Mouse (Mus musculus): ENCODE data around the gene Itpk1.

Gene Itpk1

DNA sequence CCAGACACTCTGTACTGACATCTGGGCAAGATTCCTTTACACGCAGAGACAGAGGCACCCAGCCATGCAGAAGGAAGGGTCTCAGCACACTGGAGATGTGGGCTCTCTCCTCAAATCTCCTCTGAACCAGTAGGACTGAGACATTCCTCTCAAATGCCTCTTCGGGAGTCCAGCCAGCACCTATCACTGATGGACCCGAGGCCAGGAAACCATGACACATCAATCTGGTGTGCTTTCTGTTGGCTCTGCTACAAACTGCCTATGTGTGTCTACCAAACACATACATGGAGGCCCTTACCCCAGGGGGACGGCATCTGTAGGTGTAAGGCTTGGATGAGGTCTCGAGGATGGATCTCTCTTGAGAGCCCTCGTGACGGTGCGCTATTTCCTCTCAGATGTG lies 117.6 kb downstream of the Itpk1 start:
- no peak for DNase-seq

DNA sequence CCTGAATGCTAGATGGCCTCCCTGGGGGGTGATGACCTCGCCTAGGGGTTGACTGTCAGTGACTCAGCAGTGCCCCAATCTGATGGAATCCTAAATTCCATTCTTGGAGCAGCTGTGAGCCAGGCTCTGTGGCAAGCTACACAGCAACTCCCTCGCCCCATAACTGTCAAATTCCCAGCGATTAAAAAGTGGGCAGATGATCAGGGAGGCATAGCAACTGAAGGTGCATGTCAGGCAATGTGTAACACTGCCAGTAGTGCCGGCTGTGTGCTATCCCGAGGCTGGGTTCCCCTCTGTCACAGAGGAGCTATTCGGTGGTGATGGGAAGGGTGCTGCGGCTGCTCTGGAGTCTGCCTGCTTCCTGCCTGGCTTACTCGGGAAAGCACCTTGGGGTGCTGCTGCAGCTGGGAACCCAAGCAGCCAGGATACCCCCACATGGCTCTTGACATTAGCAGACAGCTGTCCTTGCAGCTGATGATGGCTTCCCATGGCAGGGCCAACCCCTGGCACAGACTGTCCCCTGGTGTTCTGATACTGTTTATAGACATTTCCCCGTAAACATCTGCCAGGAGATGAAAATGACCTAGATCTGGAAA lies 118.3 kb downstream of the Itpk1 start:
- DNase-seq, result no peak

DNA sequence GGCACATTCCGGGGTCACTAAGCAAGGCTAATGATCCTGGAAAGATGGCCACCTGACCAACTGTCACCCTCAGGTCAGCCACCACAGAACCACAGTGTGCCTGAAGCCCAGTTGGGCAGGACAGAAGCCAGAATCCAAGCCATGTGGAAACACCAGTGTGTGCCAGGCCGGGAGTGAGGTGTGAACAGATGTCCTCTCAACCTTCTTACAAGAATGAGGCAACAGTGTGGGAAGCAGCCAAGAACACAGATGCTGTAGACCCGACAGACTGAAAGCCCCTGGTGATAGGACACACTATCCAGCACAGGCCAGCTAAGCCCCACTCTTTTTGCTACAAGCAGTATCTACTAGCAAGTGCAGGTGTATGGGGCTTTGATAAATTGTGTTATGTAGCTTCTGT lies 119.3 kb downstream of the Itpk1 start:
- peak; percentile 49 to 50 for DNase-seq

DNA sequence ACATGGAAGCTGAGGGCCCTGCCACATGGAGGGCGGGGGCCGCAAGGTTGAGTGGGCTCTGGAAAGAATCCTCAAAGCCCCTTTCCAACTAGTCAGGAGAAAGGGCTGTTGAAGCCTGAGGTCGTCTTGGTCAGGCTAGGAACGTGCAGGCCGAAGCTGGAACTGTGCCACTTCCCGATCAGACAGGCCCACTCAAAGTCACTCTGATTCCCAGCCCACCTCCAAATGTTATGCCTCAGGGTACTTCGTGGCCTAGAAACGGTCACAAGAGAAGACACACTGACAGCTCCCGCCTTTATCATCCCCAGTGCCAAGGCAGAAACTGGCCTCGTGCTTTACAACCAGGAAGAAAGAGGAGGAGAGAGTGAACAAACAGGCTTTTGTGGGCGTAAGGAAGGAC lies 122.3 kb downstream of the Itpk1 start:
- DNase-seq, result no peak

DNA sequence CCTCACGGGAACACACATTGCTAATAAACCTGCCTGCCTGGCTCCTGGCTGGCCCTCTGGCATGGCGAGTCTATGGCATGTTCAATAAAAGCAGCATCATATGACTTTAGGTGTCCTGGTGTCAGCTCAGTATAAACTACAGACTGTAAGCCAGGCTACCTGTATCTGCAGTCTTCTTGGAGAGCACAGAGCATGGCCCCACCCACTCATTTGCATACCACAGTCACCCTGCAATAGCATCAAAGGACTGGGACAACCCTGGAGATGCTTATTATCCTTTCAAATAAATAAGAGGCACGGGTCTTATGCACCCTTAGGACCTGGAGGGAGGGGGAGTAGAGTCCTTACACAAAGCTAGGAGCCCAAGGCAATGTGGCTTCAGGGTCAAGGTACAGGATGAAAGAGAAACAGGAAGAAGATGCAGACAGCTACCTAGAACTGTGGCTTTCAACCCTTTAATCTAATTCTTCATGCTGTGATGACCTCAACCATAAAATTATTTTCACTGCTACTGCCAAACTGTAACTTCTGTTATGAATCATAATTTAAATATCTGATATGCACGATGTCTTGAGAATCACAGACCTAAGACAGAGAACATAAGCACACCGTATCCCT lies 123.0 kb downstream of the Itpk1 start:
- no peak for DNase-seq

DNA sequence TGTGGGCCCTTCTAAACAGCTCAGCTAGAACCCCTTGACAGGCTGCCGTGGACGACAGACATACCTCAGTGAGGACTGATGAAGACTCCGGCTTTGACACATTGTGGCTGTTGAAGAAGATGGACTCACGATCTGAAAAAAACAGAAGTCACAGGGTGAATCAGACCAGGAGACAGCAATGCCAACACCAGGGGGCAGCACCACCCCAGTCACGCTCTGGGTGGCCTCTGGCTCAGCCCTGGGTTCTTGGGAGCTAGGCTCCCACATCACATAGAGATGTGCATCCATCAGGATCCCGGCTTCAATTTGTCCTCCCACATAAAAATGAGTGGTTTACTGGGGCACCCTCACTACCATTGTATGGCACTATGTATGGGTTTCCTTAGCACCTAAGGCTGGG lies 125.7 kb downstream of the Itpk1 start:
- DNase-seq, result peak; percentile 89 to 91

DNA sequence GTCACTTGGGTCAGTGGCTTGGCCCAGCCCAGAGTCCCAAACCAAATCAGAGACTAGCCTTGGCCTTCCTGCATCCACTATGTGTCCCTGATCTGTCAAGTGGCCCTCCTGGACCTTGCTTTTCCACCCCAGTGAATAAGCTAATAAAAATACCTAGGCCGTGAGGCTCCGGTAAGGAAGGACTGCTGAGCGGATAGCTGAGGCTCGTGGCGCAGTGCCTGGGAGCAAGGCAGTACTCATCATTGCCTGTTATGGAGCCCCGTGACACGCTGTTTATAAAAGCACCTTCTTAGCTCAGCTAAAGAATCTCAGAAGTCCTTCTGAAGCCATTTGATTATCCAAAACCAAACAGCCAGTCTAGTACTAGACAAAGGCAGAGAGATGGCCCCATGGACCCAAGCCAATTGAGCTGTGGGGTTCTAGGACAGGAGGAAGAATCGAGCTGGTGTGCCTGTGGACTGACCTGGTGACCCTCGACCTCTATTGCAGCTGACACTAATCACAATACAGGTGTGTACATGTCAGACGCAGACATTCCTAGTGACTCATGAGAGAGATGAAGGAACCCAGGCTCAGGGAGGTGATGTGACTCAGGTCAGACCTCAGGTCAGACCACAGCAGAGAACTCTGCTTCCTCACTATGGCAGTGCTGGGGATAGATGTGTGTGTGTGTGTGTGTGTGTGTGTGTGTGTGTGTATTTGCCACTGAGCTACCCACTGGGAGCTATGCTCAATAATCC lies 127.9 kb downstream of the Itpk1 start:
- DNase-seq, result no peak

DNA sequence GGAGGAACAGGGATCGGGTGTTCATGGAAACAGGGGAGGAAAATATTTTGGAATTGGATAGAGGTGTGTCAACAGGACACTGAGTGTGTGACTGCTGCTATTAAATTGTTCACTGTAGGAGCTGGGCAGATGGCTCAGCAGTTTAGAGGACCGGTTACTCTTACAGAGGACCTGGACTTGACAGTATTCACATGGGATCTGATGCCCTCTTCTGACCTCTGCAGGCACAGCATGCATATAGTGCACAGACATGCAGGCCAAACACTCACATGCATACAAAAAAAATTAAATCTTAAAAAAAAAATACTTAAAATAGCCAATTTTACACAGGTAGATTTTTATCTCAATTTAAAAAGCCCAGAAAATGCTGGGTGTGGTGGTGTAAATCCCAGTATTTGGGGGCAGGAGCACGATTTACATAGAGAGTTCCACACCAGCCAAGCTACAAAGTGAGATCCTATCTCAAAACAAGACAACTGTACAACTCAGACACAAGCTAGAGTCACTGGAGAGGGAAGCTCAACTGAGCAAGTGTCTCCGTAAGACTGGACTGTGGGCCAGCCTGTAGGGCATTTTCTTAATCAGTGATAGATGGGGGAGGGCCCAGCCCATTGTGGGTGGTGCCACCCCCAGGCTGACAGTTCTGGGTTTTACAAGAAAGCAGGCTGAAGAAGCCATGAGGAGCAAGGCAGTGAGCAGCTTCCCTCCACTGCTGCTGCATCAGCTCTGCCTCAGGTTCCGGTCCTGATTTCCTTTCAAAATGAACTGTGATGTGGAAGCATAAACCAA lies 129.0 kb downstream of the Itpk1 start:
- no peak for DNase-seq

DNA sequence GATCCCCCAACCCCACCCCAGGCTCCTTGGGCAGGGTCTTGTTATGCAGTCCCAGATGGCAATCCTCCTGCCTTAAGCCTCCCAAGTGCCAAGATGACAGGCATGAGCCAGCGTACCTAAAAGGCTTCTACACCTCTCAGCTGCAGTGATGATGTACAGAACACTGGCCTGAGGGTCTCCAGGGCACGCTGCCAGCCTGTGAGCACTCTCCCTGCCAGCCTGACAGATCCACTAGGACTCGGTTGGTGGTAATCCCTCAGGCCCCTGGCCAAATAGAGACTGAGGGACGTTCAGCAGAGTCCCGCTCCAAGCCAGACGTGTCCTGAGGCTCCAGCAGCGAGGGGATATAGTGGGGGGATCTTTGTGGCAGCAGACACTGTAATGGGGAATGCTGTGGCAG lies 131.7 kb downstream of the Itpk1 start:
- DNase-seq, result no peak

DNA sequence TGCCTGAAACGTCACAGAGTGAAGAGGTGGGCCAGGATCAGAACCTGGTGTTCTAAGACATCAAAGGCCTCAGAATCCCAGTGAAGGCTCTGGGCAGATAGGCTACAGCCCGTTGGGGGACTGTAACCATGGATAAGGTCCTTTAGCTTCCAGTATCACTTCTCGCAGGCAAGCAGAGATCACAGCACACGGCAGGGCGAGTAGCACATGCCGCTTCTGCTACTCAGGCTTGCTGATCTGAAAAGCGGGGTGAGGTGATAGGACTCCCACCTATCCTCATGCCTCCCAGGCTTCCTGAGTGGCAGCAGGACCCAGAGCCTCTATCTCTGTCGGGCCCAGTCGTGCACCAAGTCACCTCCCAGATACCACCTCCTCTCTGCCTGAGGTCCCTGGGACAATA lies 133.1 kb downstream of the Itpk1 start:
- no peak for DNase-seq

DNA sequence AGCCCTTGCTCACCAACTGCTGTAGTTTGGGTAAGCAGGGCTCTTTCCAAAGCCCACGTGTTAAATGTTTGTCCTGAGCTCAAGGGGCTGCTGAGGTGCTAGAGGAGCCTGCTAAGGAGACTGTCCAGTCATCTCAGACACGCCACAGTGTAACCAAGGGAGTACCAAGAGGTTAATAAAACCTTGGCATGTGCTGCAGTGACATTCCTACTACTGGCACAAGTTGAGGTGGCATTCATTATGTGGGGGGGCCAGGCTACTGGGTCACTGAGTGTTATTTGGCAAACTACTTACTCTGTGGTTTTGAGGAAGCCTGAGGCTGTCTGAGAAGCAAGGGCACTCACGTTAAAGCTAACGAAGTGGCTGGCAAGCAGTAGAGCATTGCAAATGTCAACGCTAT lies 134.0 kb downstream of the Itpk1 start:
- no peak for DNase-seq

DNA sequence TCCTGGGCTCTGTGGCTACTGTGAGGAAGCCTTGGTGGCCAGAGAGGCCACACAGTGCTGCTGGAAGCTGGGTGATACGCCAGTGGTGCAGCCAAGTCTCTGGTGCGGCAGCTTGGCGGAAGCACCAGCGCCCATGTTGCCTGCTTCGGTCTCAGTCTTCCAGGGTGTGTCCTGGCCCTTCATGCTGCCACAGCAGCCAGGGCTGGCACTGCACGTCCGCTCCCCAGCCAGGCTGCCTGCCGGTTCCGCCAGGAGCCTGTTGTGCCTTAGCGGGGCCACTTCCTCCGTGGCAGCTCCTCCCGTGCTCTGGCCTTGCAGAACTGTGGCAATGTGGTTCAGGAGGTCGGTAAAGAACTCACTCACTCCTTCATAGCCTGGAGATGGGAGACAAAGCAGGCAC lies 134.6 kb downstream of the Itpk1 start:
- DNase-seq, result peak; percentile 57

DNA sequence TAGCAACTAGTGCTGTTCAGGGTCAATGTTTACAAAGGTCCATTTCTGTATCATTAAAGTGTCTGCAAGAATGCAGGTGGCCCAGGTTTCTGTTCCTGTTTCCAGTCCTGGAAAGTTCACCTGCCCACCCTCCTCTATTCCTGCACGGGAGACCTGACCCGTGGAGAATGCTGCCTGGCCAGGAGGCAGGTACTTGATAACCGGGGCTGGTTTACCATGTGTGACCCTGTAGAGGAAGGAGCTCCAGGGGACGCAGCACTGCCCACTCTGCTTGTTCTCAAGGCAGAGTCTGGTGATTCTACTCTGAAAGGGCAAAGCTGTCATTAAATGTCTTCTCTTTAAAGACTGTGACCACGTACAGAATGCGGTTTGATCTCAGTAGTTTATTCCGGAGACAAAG lies 136.5 kb downstream of the Itpk1 start:
- DNase-seq, result no peak

DNA sequence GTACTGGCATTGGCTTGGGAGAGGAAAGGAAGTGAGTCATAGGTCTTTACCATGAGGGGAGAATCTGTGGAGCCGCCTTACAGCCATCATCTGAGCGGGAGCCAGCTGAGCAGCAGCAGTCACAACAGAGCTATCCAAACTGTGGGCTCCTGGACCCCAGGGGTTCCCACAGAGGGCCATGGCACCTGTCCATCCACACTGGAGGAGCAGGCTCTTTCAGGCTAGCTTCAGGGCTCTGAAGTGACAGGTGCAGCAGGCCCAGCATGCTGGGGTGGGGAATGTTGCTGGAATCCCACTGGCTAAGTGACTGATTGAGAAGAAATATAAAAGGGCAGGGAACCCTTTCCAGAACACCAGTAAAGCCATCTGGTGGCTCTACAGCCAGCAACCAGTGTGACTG lies 137.8 kb downstream of the Itpk1 start:
- DNase-seq, result no peak

DNA sequence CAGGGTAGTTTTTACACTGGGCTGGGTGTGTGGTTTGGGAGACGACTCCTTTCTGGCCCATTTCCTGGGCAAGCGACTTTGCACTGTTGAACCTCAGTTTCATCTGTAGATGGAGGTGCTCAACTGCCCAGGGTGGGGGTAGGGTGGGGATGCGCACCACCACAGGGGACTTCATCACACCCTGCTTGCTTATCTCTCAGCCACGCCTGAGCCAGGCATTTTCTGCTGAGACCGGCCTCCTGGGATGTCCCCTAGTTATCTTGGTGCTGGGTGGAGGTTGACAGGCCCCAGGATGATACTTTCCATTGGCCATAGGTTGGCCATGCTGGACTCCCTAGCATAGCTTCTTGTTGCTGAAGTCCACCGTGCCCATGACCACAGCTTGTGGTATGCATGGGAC lies 139.6 kb downstream of the Itpk1 start:
- DNase-seq, result no peak

DNA sequence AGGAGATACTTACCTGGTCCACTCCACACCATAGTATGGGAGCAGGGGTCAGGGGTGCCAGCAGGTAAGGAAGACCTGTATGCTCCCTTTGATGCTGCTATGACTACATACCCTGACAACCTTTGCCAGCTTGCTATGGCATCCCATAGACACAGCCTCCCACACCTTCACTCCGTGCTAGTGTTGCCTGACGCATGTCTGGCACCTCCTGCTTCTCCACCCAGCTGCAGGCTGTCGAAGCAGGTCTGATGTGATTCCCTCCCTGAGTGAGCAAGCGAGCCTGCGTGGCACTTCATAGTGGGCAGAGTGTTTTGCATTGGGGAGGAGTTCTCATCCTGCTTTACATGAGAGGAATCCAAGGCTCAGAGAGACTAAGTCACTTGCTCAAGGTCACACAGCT lies 147.4 kb downstream of the Itpk1 start:
- no peak for DNase-seq

DNA sequence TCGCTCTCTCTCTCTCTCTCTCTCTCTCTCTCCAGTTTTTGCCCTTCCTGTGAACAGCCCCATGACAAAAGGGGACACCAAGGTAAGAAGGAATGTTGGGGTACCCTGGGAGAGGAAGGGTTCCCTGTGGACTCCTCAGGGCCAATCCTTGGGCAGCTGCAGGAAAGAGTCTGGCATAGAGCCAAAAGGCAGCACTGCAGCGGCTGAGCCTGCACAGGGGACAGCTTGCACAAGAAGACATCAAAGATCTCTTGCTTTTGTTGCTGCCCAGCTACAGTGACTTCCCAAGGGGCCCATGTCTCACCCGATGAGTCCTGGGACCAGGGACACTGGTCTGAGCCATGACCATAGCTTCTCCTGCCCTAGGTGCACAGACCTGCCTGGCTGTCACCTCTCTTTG lies 148.9 kb downstream of the Itpk1 start:
- DNase-seq, result peak in 1 of 2 experiments; percentile 47

DNA sequence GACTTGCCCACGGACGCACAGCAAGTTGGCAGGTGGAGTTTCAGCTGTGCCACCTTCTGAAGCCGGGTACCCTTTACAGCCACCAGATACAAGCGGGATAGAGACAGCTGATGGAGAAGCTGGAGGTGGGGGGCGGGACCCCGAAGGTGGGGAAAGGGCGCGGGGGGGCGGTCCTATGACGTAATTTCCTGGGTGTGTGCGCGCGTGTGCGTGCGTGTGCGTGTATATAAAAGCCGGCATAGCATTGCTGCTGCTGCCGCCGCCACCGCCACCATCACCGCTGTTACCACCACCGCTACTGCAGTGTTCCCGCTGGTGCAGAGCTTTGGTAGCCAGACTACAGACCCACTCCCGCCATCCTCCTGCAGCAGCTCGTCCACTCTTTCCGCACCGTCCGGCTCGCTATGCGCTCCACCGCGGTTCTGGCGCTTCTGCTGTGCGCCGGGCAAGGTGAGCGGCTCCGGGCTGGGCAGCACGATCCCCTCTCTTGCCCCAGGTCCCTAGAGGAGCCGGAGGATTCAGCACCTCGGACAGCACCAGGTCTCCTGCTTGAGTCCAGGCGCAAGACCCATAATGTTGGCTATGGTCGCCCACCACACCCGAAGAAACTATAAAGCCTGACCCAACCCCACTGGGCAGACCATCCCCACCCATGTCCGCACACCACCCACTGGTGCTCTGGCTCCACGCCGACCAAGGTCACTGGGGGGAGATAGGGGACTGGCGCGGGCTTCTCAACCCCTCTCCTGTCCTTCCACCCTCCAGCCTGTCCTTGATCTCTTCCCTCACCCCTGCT lies 149.8 kb downstream of the Itpk1 start, which contains the start of gene Chga:
TSS of gene Chga (plus strand) at position 249 of the 796 bp plus-strand sequence.
- peak; percentile 92 to 93 for DNase-seq

DNA sequence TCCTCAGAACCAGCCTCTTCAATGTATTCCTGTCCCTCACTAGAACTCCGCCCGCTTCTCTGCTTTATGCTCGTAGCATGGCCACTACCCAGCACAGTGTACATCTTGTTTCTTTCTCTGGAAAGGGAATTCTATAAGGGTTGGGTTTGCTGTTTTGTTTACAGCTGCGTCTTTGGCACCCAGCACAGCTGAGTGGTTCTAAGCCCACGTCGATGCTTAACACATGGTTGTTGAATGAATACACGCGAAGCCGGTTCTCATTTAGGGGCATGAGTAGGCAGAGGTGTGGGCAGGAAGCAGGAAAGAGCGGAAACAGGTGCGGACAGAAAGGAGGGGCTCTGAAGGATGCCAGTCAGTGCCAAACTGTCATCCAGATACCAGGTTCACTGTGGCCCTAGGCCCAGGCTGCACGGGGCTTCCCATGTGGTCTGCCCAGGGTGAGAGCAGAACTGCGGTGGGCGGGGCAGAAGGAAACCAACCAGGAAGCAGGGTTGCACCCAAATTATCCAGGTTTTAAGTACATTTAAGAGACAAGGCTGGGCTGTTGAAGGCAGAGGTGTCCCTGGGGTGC lies 150.9 kb downstream of the Itpk1 start:
- DNase-seq, result no peak

DNA sequence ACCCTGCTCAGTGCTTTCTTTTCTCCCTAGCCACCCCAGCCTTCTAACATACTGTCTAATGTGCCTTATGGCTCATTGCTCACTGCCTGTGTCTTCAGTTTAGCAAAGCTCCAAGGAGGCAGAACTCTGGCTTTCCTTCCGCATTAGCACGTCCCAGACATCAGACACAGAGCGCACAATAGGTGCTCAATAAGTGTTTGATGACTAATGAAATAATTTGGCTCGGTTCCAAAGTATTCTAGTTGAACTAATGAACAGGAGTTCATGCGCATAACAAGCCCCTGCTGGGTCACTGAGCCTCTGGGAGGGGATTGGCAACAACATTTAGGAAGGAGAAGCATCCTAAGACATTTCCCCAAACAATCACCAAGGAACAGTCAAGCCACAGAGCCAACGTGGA lies 152.7 kb downstream of the Itpk1 start:
- DNase-seq, result no peak

DNA sequence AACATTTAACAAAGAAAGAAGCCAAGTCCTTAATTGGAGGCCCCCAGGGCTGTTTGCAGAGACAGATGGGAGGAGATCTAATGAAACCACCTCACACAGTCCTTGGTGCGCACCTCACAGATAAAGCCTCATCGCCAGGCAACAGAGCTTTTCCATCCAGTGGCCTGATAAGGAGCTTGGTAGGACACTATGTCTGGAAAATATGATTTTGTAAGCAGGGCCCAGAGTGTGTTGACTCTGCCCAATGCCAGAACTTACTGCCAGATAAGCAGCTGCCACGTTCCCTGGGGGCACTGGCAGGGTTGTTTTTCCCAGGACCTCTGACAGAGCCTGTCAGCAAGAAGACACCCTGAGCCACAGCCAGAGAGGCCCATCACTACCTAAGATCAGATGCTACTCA lies 153.5 kb downstream of the Itpk1 start:
- DNase-seq, result no peak

DNA sequence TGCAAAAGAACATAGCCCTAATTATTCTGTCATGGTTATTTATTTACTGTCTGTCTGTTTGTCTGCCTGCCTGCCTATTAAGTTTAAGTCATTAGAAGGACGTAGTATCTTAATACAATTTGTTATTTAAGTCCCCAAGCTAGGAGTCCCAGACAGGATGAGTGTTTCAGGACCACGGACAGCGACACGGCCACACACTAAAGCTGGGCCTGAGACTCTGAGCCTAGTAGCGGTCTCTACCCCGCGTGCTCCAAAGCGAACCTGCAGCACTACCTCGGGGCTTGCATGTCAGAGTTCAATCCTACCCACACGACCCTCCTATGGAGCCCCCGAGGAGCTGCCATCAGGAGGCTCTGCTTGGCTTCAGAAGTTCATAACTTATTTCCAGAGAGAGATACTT lies 154.2 kb downstream of the Itpk1 start:
- no peak for DNase-seq
